Mouse (Mus musculus): ENCODE data around the gene Lrrc63.

DNA sequence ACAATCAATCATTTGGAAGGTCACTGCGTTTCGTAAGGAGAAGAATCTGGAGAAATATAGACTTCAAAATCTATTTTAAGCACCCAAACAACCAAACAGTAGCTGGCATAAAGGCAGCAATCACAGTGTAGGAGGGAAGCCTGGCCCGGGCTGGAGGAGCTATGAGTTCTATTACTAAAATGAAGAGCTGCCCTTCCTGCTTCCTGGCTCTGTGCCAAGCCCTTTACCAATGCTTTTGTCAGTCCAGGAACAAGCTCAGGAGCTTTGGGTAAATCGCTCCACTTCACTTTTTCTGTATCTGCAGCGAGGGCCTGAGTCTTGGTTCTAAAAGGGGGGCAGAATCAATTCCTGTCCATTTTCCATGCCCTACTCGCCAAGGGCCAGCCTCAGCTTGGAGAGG is 52.7 kb downstream of the Lrrc63 start:
- no peak for TF ChIP-seq POLR2A (IDR thresholded peaks at IDR 0.05; ENCODE audit: borderline replicate concordance, extremely low read depth, low read depth, low read length)
- no peak for TF ChIP-seq CTCF (IDR thresholded peaks at IDR 0.05; ENCODE audit: insufficient read depth, low read length)

Measured in lung, adult 2 months (tissue).